Mouse (Mus musculus) CD8-positive naive resting alpha-beta T cell, adult 2 months (primary cell): ENCODE results near the gene Sec14l1.

Experiments used
- DNase-seq, 2 experiments: peaks; one replicate each; pipeline ENCODE4 v3.0.0; 2022; ENCODE audit warnings: low read depth in 2 of 2, low spot score in 2 of 2

Sec14l1 gene

DNA sequence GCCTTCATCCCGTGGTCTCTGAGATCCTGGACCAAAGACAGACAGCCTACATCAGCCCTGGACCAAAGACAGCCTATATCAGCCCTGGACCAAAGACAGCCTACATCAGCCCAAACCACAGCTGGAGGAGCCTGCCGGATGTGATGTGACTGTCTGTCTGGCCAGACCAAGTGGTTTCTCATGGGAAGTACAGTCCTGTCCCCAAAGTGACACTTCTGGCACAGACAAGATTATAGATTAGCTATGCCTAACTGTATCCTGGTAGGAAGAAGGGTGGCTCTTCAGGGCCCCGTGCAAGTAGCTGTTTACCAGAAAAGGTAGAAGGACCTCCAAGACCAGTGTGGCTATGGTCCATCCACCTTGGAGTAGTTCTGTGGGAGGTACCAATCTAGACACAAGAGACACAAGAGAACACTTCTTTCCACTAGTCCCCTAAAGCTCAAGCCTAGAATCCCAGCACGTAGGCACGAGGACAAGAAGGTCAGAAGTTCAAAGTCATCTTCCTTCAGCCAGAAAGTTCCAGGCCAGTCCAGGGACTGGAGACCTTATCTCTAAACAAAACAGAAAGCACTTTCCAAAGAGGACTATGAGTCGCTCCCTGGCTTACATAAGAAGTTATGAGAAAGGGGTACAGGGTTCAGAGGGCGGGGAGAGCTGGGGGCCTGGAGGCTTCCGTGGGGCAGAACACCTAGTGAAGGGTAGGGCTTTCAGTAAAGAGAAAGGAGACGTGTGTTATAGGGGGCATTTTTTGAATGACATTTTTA is 27.8 kb upstream of the Sec14l1 start:
- DNase-seq, result no peak

GRCm38 (mm10) chr11:117088271-117088991 is 26.5 kb upstream of the Sec14l1 start:
- DNase-seq, result no peak

- DNase-seq, result no peak
Observed at GRCm38 (mm10) chr11:117089673-117090419, 25.1 kb upstream of the Sec14l1 start.

DNA sequence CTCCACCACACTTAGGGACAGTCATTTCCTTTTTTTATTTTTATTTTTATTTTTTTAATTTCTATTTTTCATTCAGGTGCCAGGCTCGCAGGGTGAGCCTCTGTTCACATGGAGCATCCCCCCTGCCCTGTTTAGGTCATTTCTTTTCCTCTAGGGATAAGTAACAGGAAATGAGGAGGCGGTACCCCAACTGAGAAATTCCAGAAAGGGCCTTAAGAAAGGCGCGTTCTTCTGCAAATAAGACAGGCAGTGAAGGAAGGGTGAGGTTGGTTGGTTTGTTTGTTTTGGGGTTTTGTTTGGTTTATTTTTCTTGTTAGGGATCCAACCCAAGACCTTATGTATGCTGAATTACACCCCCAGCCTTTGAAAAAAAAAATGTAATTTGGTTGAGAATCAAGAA is 23.6 kb upstream of the Sec14l1 start:
- no peak for DNase-seq

GRCm38 (mm10) chr11:117091845-117092244 is 23.1 kb upstream of the Sec14l1 start:
- no peak for DNase-seq

DNA sequence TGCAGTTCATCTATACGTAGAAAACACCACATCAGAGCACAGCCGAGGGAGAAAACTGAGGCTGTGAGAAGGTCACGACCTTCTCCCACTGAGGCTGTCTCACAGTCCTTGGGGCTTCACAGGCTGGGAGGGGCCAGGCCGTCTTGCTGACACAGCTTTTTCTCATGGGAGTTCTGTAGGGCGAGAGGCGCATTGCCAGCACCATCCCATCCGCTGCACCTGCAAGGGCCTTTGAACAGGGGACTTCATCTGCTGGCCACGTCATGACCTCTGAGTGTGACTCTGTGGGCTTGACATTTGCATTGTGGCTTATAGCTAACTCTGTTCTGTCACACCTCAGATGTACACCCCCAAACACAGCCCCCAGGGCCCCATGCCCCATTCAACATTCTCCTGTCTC is 22.3 kb upstream of the Sec14l1 start:
- no peak for DNase-seq

GRCm38 (mm10) chr11:117093900-117094552 is 20.9 kb upstream of the Sec14l1 start:
- DNase-seq, result no peak

DNA sequence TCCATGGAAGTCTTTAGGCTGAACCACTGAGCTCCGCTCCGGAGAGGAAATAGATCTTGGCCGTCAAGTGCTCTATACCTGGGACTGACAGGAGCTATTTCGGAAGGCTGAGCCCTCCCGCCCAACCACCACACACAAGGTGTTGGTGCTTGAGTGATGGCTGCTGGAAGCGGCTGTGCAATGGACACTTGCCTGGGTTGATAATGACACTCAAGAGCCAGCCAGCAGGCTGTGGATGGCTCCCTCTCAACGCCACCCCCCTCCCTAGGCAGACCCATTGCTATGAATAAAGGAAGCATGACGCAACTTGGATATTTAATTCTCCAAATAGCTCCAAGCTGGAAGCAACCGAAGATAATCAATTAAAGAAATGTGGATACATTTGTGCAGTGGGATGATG is 20.3 kb upstream of the Sec14l1 start:
- no peak for DNase-seq

GRCm38 (mm10) chr11:117097021-117097420 is 17.9 kb upstream of the Sec14l1 start:
- DNase-seq, result no peak

- no peak for DNase-seq
Observed at GRCm38 (mm10) chr11:117098155-117098554, 16.8 kb upstream of the Sec14l1 start.

- DNase-seq, result no peak
Observed at GRCm38 (mm10) chr11:117098784-117099183, 16.2 kb upstream of the Sec14l1 start.

DNA sequence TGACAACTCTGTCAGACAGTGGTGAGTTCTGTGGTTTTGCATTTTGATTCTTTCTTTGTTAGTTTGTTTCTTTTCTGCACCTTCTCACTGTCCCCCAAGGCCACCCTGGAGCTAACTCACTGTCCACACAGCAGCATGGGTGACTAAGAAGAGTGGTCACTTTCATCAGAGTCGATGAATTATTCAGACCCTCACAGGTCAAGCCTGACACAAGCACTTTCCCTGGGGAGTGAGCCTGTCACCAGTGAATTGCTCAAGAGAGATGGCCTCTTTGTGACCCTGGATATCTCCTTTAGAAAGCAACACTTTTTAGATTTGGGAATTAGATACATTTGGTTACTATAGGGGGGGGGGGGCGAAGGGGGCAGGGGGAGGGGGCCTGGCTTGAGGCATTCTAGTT is 15.6 kb upstream of the Sec14l1 start:
- no peak for DNase-seq

DNA sequence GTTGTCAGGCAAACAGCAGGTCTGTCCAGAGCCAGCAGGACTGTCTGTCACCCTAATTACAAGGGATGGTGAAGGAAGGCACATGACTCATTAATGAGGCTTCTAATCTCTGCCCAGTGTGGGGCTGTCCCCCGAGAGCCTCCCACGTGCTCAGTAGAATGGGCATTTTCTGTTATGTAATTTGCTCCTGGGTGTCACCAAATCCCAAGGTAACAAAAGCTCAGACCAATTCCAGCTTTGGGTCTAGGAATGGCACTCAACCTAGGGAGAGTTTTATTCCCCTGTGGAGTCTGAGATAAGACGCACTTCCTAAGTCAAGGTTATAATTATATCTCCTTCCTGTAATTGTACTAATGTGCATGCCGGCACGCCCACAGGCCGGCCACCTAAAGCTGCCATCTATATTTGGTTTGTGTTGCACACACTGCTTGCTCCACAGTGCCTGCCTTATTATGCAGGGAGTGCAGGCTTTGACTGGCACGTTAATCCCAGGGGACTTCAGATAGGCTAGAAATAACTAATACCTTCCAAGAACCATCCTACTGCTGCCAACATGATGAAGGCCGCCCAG is 13.5 kb upstream of the Sec14l1 start:
- no peak for DNase-seq

- no peak for DNase-seq
Observed at GRCm38 (mm10) chr11:117101925-117102717, 12.8 kb upstream of the Sec14l1 start.

DNA sequence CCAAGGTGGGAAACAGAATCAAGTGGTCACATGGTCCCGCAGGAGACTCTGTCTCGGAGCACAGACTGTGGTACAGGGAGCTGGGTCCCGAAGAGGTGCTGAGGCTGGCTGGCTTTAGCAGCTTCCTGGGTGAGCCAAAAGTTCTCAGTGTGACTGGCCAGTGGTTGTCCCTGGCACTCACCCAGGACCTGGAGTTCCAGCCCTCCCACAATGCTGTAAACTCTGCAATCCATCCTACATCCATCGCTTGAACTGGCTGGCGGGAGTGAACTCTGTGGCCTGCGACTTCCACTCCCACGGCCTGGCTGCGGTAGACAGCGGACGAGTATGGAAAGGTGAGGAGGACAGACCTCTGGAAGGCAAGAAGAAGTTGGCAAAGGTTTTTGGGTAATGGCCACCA is 11.4 kb upstream of the Sec14l1 start:
- DNase-seq, result no peak

DNA sequence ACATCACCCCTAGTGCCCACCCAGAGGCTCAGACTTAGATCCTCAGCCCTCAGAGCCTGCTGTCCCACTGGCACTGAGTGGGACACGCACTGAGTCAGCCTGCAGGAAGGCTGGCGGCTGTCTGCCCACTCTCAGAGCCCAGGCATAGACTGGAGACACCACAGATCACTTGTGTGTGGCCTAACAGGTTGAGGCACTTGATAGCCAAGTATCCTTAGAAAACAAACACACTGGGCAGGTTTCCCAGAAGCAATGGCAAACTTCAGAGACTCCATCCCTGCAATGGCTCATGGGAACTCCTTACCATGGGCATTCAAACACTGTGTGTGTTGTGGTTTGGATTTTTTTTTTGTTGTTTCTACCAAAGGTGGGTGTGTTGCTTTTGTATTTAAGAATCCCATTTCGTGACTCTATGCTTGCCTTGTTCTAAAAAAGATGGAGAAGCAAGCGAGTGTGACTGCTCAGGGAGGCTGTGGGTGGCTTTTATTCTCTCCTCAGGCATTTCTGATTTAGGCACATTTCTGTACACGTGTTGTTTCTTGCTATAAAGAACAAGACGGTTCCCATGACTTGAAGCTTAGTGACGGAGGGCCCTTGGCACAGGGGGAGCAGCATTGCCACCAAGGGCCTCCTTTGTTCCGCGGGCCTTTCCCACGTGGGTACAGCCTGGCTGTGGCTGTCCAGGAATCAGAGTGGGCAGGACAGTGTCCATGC is 10.8 kb upstream of the Sec14l1 start:
- no peak for DNase-seq

- no peak for DNase-seq
Observed at GRCm38 (mm10) chr11:117105315-117105714, 9.7 kb upstream of the Sec14l1 start.

GRCm38 (mm10) chr11:117105850-117106249 is 9.1 kb upstream of the Sec14l1 start:
- no peak for DNase-seq

DNA sequence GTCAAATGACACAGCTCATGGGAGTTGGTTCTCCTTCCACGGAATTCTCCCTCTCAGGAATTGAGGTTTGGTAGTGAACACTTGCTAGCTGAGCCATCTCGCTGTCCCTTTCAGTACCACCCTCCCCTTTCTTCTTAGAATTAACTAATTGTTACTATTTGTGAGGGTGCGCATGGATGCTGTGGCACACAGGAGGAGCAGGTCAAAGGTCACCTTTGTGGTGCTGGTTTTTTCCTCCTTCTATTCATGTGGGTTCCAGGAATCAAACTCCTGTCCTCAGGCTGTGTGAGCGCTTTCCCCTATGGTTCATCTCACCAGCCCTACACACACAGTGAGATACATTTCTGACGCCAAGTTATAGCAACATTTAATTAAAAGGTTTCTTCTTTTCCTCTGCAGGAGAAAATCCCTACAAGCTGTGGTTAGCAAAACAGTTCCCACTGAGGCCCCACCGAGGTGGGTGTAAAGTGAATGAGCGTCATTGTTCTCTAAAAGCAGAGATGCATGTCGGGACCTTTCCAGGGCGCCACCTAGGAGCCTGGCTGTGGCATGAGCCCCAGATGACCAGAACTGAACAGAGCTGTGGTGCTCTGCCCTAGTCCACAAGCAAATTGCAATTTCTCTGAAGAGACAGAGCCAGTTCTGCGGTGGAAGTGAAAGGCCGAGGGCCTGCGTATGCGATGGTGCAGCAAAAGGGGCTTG is 8.2 kb upstream of the Sec14l1 start:
- DNase-seq, result no peak
